Mouse (Mus musculus): Measurements from ENCODE around the gene BC051019.

BC051019 gene

GRCm38 (mm10) chr7:109723697-109724096 is at the start of gene BC051019:
TSS of gene BC051019 (minus strand) at chr7:109723850.
- no peak for DNase-seq

DNA sequence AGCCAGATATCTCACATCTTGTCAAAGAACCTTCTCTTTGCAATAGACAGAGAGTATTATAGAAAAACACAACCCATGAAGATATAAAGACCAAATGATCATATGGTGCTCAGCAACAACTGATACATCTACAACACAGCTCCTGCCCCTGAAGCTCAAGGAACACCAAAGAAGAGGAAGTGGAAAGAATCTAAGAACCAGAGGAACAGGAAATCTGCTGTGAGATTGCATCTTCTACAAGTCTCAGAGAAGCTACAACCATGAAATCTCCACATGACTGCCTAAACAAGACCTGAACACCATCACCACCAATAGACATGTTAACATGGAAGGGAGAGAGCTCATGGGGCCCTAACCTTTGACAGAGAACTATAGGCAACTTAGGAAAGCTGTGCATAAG is 48.6 kb upstream of the BC051019 start:
- no peak for DNase-seq

- no peak for DNase-seq
Observed at GRCm38 (mm10) chr7:109768699-109769383, 45.2 kb upstream of the BC051019 start.

DNA sequence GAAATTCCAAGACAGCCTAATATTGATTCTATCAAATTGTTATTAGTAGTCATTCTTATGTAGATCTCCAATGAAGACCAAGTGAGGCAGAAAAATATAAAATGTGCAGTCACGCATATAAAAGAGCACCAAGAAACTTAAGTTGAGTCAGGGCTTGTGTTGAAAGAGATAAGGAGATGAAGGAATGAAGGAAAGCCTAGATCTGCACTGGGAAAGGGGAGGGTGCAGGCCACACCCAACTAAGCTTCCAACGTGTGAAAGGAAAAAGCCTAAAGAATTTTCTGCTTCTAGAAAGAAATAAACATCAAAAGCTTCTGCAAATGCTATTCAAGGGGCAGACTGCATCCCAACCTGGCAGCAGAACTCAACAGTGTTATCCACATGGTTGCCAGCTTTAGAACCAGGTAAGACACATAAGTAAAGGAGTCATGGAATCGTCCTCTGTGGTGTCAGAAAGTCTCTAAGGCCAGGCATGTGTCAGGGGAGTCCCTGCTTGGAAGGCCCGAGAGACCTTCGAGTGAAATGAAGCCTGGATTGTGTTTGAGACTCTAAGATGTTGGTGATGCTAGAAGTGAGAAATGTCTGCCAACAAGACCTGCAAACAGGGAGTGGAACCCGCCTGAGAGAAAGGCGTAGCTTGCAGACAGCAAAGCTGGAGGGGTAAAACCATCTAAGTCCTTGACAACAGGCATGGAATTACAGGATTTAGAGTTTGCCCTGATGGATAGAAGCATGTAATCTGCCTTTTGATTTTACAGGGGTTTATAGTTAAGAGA is 44.1 kb upstream of the BC051019 start:
- no peak for DNase-seq

DNA sequence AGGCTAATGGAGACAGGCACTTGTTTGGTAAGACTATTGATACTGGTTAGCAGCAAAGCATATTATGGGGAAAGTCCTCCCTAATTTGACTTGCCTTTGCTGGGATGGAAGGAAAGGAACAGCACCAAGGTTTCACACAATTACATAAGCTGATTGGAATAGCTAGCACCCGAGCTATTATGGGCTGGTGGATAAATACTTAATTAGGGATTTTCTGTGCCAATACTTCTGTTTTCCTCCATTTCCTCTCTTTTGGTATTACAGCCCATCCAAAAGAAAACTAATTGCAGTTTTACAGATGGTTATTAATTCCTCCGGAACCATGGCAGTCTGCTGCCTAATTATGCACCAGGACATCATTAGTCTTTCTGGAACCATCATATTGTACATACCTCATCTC is 40.4 kb upstream of the BC051019 start:
- no peak for DNase-seq

- DNase-seq = no peak
Observed at GRCm38 (mm10) chr7:109756291-109756690, 32.6 kb upstream of the BC051019 start.

GRCm38 (mm10) chr7:109754034-109754433 is 30.4 kb upstream of the BC051019 start:
- no peak for DNase-seq

- peak; percentile 90 for DNase-seq
Observed at GRCm38 (mm10) chr7:109752008-109752925, 28.6 kb upstream of the BC051019 start, which contains the start of gene Tmem9b. TSS of gene Tmem9b (minus strand) at chr7:109752875.

DNA sequence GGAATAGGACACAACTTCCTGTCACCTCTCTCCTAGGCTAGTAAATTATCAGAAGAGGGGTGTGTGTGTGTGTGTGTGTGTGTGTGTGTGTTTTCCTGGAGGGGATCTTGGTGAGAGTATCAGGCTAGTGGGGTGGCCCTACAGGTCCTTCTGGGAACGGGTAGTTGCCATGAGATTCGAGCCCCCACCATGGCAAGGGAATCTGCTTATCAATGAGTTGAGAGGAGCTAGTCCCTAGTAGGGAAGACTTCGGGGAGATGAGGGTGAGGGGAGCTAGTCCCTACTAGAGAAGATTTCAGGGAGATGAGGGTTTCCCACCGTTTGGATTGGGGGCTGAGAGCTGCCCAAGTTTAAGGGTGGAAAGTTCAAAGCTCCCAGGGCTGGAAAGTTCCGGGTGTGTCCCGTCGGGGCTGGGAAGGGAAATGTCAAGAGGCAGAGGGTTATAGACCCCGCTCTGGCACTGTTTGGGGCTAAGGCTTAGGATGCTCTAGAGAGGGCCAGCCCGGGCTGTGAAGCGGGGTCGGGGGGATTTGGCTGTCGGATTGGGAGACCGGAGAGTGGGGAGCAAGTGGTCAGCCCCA is 27.9 kb upstream of the BC051019 start:
- no peak for DNase-seq

DNA sequence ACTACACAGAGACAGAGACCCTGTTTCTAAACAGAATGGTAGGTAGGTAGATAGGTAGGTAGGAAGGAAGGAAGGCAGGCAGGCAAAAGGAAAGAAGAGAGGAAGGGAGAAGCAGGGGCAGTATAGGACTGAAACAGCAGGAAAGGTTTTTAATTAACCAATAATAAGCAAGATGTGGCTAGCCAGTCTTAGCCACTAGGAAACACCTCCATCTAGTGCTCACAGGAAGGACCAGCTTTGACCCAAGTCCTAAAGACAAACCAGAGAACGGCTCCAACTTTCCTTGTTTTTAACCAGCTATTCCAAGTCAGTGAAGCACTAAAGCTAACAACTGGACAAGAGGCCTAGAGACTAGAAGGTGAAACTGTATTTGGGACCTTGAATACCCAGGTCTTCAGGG is 24.1 kb upstream of the BC051019 start:
- no peak for DNase-seq

GRCm38 (mm10) chr7:109741703-109742102 is 18.1 kb upstream of the BC051019 start:
- no peak for DNase-seq

DNA sequence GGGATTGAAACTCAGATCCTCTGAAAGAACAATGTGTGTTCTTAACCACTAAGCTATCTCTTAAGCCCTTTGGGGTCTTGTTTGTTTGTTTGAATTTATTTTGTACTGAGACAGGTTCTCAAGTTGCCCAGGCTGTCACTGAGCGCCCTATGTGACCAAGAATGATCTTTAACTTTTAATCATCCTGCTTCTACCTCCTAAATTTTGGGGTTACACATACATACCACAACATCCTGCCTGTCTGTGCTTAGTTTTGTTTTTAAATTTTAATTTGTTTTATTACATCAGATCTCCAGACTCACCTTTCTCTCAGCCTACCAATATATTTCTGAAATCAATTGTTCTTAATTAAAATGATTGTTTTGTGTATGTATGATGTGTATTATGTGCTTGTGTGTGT is 17.4 kb upstream of the BC051019 start:
- no peak for DNase-seq

DNA sequence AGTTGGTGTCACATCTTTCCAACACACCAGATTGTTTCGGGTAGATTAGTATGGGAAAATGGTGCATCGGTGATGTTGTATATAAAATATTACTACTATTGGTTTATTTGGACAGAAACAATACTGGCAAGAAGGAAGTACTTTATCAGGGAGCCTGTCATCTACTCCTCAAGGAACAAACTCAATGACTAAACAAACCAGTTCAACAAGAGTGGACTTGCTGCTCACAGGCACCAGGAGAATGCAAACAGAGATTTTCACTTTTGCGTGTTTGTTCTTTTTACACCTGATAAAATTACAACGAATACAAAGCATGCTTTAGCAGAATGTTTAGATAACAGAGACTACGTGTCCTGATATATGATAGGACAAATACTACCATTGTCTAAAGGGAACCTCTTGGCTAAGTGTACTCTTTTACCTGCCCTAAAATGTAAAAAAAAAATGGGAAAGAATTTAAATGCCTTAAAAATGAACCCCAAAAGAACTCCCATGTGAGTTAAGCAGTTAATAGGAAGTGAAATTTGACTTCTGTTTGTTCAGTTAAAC is 16.2 kb upstream of the BC051019 start:
- DNase-seq = no peak

- no peak for DNase-seq
Observed at GRCm38 (mm10) chr7:109734806-109735205, 11.2 kb upstream of the BC051019 start.

DNA sequence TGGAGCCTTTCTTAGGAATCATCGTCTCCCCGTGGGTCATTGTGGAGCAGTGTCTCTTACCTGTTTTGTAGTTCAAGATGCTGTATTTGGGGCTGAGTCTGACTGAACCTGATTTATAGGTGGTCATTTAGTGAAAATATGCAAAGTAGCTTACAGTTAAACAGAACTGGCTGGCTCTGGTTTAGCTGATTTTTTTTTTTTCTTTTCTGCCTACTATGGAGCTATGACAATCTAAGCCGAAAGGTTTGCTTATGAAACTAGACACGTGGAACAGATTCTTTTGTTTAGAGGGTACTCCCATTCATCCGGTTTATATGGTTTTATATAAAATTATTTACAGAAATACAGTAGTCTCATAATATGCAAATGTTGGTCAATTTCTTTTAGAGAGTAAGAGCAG is 8.0 kb upstream of the BC051019 start, which contains the start of gene Ascl3:
Gene Ascl3, minus strand, starts transcription at position 101 of the 400 bp plus-strand sequence.
- no peak for DNase-seq

DNA sequence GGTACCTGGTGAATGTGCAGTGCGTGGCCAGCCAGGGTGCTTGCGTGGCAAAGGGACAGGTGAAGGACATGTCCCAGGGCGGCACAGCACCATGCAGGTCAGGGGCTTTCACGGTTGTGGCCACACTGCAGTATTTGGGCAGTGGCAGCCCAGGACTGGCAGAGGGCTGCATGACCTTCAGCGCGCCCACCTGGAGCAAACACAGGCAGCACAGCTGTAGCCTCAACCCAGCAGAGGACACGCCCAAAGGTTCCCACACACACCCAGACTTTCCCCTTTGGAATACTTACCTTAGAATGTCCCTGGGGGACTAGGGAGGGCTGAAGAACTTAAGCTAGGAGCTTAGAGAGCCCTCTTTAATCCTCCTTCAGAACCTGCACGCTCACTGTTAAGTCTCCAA is 536 bp downstream of the BC051019 start:
- DNase-seq = no peak

GRCm38 (mm10) chr7:109722618-109723017 is 1.0 kb downstream of the BC051019 start:
- peak; percentile 20 to 38 for DNase-seq

GRCm38 (mm10) chr7:109719286-109719685 is 4.4 kb downstream of the BC051019 start:
- DNase-seq = peak; percentile 58 to 71

DNA sequence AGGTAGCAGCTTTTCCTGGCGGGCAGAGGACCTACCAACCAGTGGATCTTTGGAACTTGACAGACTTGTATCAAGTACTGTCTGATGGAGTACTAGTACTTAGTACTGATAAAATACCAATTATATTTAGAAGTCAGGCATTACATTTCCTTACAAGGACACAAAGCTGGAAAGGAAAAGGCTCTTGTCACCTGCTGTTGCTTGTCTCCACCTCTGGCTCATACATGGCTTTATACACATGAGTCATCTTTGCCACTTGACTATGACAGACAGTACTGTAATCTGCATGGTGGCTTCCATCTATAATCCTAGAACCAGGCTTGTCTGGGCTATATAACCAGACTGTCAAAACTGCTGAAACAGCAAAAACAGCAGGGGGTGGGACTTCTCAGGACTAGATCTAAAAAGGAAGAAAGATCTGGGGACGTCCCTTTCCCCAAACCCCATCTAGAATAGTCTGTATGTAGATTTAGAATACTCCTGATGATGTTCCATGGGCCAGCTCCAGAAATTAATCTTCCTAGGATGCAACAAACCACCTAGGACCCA is 10.1 kb downstream of the BC051019 start:
- no peak for DNase-seq

DNA sequence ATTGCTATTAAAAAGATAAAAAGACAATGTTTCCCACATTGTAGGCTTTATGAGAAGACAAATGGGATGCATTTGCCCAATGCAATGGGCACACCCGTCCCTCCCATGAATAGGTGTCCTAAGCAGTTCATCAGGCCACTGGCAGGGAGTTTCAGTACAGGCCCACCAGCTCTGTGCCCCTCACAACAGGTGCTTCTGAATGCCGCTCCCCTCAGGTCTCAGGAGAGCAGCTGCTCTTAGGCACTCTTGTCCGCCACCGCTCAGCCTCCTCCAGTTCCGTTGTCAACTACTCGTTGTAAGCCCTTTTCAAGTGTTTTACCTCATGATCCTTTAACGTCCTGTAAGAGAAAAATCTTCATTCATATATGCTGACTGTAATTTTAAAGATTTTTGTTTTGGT is 11.5 kb downstream of the BC051019 start:
- no peak for DNase-seq

- no peak for DNase-seq
Observed at GRCm38 (mm10) chr7:109710069-109710468, 13.6 kb downstream of the BC051019 start.

GRCm38 (mm10) chr7:109708961-109709382 is 14.7 kb downstream of the BC051019 start:
- peak in 1 of 2 experiments; percentile 20 for DNase-seq
